Mouse (Mus musculus): ENCODE measurements at regions not wholly inside any gene's neighbourhood (a gene's known extent, or its start where the extent isn't known, plus 50 kb on each side); places are given as distances from the start of the nearest gene placed in this dataset.

DNA sequence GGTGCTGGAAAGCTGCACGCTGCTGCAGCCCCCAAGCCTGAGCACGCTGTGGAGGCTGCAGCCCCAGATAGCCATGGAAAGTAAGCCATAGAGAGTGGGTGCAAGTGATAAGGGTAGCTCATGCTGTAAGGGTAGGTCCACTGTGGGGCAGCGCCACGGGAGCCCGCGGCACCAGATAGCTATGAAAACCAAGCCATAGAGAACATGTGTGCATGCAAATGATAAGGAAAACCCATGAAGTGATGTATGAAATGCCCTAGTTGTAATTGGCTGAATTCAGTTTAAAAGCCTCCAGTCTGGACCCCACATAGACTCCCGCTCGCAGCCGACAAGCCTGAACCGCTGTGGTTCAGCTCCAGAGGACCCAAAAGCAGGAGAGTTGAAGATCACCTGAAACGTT, 58.8 kb upstream of the L3mbtl3 start:
- no peak for ATAC-seq
- 96% methylated on average over 11 of the region's 11 CpGs for WGBS
- no peak overlapping the region for H3K4me3 ChIP-seq (ENCODE audit: low read depth, low read length)

DNA sequence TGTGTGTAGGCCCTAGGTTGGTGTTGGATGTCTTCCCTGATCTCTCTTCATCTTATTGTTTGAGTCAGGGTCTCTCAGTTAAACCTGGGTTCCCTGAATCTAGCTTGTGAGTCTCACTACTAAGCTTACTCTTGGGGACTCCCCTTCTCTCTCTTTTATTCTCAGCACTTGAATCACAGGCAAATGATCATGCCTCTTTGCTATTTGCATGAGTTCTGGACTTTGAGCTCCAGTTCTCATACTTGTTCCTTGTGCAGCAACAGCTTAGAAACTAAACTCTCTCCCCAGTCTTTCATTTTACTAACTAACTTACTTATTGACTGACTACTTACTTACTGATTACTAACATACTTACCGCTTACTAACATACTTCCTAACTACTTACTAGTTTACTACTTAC, 64.9 kb upstream of the L3mbtl3 start:
- WGBS: 96% methylated on average over 1 of the region's 1 CpGs
- Histone ChIP-seq H3K27ac (ENCODE audit: low read depth, low read length) (no peak overlapping the region), H3K4me3 (ENCODE audit: low read depth, low read length) (no peak overlapping the region), H3K27me3 (replicated peaks; ENCODE audit: control insufficient read depth, insufficient read depth, low read length) (no peaks in the 10 kb centered on the region), H3K9me3 (replicated peaks; ENCODE audit: control insufficient read depth, low read length) (no peaks in the 10 kb centered on the region), H3K9ac (ENCODE audit: low read length) (no peak overlapping the region), H3K36me3 (ENCODE audit: control insufficient read depth, insufficient read depth, low read length) (no peaks in the 10 kb centered on the region), H3K4me2 (ENCODE audit: low read length) (no peak overlapping the region), H3K4me1 (ENCODE audit: control insufficient read depth, insufficient read depth, low read length) (no peaks in the 10 kb centered on the region)
- DNase-seq (ENCODE audit: low spot score): no peak
- no peak for ATAC-seq

More for the DNA sequence above, 58.8 kb upstream of the L3mbtl3 start:
- Histone ChIP-seq H3K4me2 (ENCODE audit: low read length) (no peak overlapping the region), H3K4me1 (ENCODE audit: control insufficient read depth, insufficient read depth, low read length) (no peaks in the 10 kb centered on the region), H3K27me3 (replicated peaks; ENCODE audit: control insufficient read depth, insufficient read depth, low read length) (no peaks in the 10 kb centered on the region), H3K9ac (ENCODE audit: low read length) (no peak overlapping the region), H3K36me3 (ENCODE audit: control insufficient read depth, insufficient read depth, low read length) (no peaks in the 10 kb centered on the region), H3K27ac (ENCODE audit: low read depth, low read length) (no peak overlapping the region), H3K9me3 (replicated peaks; ENCODE audit: control insufficient read depth, low read length) (no peaks in the 10 kb centered on the region)
- no peak for DNase-seq (ENCODE audit: low spot score)

DNA sequence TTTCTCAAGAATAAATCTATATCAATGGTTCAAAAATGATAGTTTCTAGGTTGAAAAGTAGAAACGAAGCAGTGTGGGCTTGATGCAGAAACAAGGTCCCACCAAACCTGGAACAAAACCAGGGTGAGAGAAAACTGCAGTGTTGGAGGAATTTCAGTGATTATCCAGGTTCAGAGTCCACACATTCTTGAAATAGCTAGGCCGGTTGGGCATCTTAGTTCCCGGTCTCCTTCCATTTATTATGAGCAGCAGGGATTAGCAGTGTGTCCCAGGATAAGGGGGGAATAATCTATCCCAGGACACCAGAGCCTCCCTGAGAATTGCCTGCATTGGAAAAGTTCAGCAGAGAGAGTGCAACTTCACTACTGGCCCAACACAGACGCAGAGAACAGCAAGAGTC, 108.5 kb upstream of the L3mbtl3 start:
- Histone ChIP-seq H3K4me3 (ENCODE audit: low read depth, low read length) (no peak overlapping the region), H3K9me3 (replicated peaks; ENCODE audit: control insufficient read depth, low read length) (no peaks in the 10 kb centered on the region), H3K27me3 (replicated peaks; ENCODE audit: control insufficient read depth, insufficient read depth, low read length) (no peaks in the 10 kb centered on the region), H3K36me3 (ENCODE audit: control insufficient read depth, insufficient read depth, low read length) (no peaks in the 10 kb centered on the region), H3K27ac (ENCODE audit: low read depth, low read length) (no peak overlapping the region), H3K9ac (ENCODE audit: low read length) (no peak overlapping the region), H3K4me1 (ENCODE audit: control insufficient read depth, insufficient read depth, low read length) (no peaks in the 10 kb centered on the region), H3K4me2 (ENCODE audit: low read length) (no peak overlapping the region)
- 35% methylated on average over 4 of the region's 4 CpGs for WGBS
- ATAC-seq (no peak), DNase-seq (ENCODE audit: low spot score) (no peak)

DNA sequence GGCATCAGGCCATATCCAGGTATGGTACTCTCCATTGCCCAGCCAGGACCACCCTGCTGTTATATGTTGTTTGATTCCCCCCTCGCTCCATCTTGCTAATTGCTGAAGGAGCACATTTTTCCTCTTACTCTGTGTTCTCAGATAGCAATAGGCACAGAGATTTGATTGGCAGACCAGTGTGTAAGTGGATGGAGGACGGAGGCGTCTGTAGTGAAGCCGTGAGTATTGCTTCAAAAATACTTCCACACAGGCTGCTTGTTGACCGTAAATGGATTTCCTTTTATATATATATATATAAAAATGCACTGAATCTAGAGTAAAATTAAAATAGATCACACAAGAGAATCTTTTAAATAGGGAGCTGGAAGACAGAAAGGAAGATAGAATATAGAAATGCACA, 115.6 kb upstream of the L3mbtl3 start:
- ATAC-seq: no peak
- H3K27ac ChIP-seq (ENCODE audit: low read depth, low read length): no peak overlapping the region
- H3K9me3 ChIP-seq (replicated peaks; ENCODE audit: control insufficient read depth, low read length): no peaks in the 10 kb centered on the region
- no peak for DNase-seq (ENCODE audit: low spot score)
- H3K4me3 ChIP-seq (ENCODE audit: low read depth, low read length): no peak overlapping the region
- H3K4me2 ChIP-seq (ENCODE audit: low read length): no peak overlapping the region
- H3K9ac ChIP-seq (ENCODE audit: low read length): no peak overlapping the region
- no peaks in the 10 kb centered on the region for H3K27me3 ChIP-seq (replicated peaks; ENCODE audit: control insufficient read depth, insufficient read depth, low read length)
- no peaks in the 10 kb centered on the region for H3K36me3 ChIP-seq (ENCODE audit: control insufficient read depth, insufficient read depth, low read length)
- H3K4me1 ChIP-seq (ENCODE audit: control insufficient read depth, insufficient read depth, low read length): no peaks in the 10 kb centered on the region
- 86% methylated on average over 5 of the region's 5 CpGs for WGBS

DNA sequence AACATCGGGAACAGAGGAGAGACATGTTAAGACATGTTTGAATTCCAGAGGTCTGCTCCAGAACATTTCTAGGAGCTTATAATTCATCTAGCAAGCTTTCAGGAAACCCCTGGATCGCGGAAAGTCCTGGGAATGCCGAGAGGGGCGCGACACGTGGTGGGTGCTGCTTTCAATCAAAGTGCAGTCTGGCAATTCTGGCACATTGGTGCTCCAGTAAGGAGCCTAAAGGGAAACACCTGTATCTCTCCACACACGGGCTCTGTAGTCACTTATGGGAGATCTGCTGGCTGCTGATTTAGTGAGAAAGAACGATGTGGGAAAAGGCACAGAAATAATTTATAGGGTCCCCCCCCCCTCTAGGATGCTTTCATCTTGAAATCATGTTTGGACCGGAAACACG, 116.4 kb upstream of the L3mbtl3 start:
- Histone ChIP-seq H3K4me2 (ENCODE audit: low read length) (no peak overlapping the region), H3K9me3 (replicated peaks; ENCODE audit: control insufficient read depth, low read length) (no peaks in the 10 kb centered on the region), H3K27ac (ENCODE audit: low read depth, low read length) (no peak overlapping the region), H3K4me3 (ENCODE audit: low read depth, low read length) (no peak overlapping the region), H3K9ac (ENCODE audit: low read length) (no peak overlapping the region), H3K4me1 (ENCODE audit: control insufficient read depth, insufficient read depth, low read length) (no peaks in the 10 kb centered on the region), H3K27me3 (replicated peaks; ENCODE audit: control insufficient read depth, insufficient read depth, low read length) (no peaks in the 10 kb centered on the region), H3K36me3 (ENCODE audit: control insufficient read depth, insufficient read depth, low read length) (no peaks in the 10 kb centered on the region)
- ATAC-seq (no peak), DNase-seq (ENCODE audit: low spot score) (no peak)
- 84% methylated on average over 11 of the region's 11 CpGs for WGBS

DNA sequence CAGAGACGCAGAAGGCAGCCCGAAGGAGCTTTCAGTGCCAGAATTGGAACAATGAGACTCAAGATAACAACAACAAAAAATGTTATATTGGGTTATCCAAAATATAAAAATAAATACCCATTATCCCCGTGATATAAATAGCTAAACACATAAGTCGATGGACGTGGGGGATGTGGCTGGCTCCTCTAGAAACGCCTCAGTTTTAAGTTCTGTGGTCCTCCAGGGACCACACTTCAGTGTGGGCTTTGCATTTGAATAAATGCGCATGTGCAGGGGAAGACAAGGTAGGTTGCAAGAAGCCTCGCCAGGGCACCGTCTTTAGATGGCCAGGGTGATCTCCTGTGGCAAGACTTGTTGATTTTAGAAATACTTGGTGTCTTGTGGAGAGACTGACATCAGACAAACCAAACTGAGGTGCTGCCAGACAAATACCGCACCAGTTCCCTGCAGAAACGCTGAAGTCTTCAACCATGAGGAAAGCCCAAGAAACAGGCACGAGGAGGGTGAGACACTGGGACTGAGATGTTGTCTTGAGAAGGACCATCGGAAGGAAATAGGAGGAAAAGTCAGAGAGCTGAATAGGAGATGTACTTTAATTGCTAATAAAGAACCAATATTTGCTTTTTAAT, 117.2 kb upstream of the L3mbtl3 start:
- no peak for DNase-seq (ENCODE audit: low spot score)
- Histone ChIP-seq H3K36me3 (ENCODE audit: control insufficient read depth, insufficient read depth, low read length) (no peaks in the 10 kb centered on the region), H3K9me3 (replicated peaks; ENCODE audit: control insufficient read depth, low read length) (no peaks in the 10 kb centered on the region), H3K9ac (ENCODE audit: low read length) (no peak overlapping the region), H3K27ac (ENCODE audit: low read depth, low read length) (no peak overlapping the region), H3K27me3 (replicated peaks; ENCODE audit: control insufficient read depth, insufficient read depth, low read length) (no peaks in the 10 kb centered on the region), H3K4me2 (ENCODE audit: low read length) (no peak overlapping the region), H3K4me3 (ENCODE audit: low read depth, low read length) (no peak overlapping the region), H3K4me1 (ENCODE audit: control insufficient read depth, insufficient read depth, low read length) (no peaks in the 10 kb centered on the region)
- ATAC-seq: no peak
- WGBS: 86% methylated on average over 13 of the region's 13 CpGs

DNA sequence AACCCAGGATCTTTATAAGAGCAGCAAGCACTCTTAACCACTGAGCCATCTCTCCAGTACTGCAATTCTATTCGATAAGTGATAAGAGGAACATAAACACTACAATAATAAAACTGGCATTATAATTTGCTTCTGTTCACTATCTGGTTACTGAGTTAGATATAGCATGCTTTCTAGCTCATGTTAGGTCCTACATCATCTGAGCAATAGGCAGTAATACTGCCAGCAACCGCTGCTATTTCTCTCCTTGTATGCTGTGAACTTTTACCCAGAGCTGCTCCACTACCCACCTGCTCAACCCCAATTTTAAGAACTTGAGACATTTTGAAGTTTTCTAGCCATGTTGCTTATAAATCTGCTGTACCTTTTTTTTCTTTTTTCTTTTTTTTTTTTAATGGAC, 118.0 kb upstream of the L3mbtl3 start:
- WGBS: 98% methylated on average over 2 of the region's 2 CpGs

DNA sequence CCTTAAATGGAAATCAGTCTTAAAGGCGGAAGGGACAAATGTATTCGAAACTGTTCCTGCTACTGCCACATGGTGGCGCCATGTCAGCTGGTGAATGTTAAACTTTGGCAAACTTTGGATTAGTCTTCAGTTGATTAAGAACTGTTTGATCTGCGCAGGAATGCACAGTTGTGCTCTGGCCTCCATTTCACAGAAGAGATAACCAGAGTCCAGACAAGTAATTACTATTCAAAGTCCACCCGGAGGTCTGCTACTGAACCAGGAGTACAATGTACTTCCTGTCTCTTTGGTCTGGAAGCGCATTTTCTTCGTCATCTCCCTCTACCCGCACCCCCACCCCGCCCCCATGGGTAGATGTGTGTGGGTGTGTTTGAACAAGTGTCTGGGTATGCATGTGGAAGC, 118.6 kb upstream of the L3mbtl3 start:
- 64% methylated on average over 9 of the region's 9 CpGs for WGBS
- Histone ChIP-seq H3K27ac (ENCODE audit: low read depth, low read length) (no peak overlapping the region), H3K36me3 (ENCODE audit: control insufficient read depth, insufficient read depth, low read length) (no peaks in the 10 kb centered on the region), H3K4me3 (ENCODE audit: low read depth, low read length) (no peak overlapping the region), H3K4me1 (ENCODE audit: control insufficient read depth, insufficient read depth, low read length) (no peaks in the 10 kb centered on the region), H3K27me3 (replicated peaks; ENCODE audit: control insufficient read depth, insufficient read depth, low read length) (no peaks in the 10 kb centered on the region), H3K4me2 (ENCODE audit: low read length) (no peak overlapping the region), H3K9me3 (replicated peaks; ENCODE audit: control insufficient read depth, low read length) (no peaks in the 10 kb centered on the region), H3K9ac (ENCODE audit: low read length) (no peak overlapping the region)
- ATAC-seq (peak; percentile 44; the same call in 1 of the 2 replicates), DNase-seq (ENCODE audit: low spot score) (peak; percentile 42)

More for the DNA sequence above, 118.0 kb upstream of the L3mbtl3 start:
- DNase-seq (ENCODE audit: low spot score): no peak
- Histone ChIP-seq H3K27me3 (replicated peaks; ENCODE audit: control insufficient read depth, insufficient read depth, low read length) (no peaks in the 10 kb centered on the region), H3K4me2 (ENCODE audit: low read length) (no peak overlapping the region), H3K4me1 (ENCODE audit: control insufficient read depth, insufficient read depth, low read length) (no peaks in the 10 kb centered on the region), H3K4me3 (ENCODE audit: low read depth, low read length) (no peak overlapping the region), H3K9me3 (replicated peaks; ENCODE audit: control insufficient read depth, low read length) (no peaks in the 10 kb centered on the region), H3K9ac (ENCODE audit: low read length) (no peak overlapping the region), H3K27ac (ENCODE audit: low read depth, low read length) (no peak overlapping the region), H3K36me3 (ENCODE audit: control insufficient read depth, insufficient read depth, low read length) (no peaks in the 10 kb centered on the region)
- no peak for ATAC-seq

DNA sequence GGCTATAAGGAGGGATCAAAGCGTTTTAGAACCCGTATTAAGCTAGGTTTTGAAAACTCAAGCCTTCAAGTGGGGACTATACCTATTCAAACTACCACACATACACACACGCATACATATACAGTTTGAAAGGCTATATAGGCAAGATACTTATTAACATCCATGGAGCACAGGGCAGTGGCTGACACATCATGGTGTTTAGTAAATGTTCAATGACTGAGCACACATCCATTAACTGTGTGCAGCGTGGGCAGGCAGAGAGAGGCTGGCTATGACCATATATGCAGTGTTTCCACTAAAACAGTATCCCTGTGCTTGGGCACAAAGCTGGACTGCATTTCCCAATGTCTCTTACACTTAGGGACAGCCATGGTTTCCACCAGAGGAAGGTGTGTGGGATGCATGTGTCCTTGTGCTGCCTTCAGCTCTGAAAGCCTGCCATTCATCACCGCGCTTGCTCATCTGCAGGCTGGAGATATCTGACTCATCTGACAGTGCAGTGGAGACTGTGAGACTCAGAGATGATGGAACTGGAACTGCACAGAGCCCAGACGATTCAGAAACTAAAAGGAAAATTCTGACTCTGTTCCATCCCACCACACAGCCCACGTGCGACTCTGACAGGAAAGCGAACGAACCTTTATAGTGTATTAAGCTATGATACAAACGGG, 124.6 kb upstream of the L3mbtl3 start:
- ATAC-seq (no peak), DNase-seq (ENCODE audit: low spot score) (no peak)
- H3K9me3 ChIP-seq (replicated peaks; ENCODE audit: control insufficient read depth, low read length): no peaks in the 10 kb centered on the region
- H3K4me3 ChIP-seq (ENCODE audit: low read depth, low read length): no peak overlapping the region
- no peak overlapping the region for H3K27ac ChIP-seq (ENCODE audit: low read depth, low read length)
- H3K9ac ChIP-seq (ENCODE audit: low read length): no peak overlapping the region
- WGBS: 81% methylated on average over 12 of the region's 12 CpGs
- no peaks in the 10 kb centered on the region for H3K27me3 ChIP-seq (replicated peaks; ENCODE audit: control insufficient read depth, insufficient read depth, low read length)
- no peaks in the 10 kb centered on the region for H3K36me3 ChIP-seq (ENCODE audit: control insufficient read depth, insufficient read depth, low read length)
- H3K4me1 ChIP-seq (ENCODE audit: control insufficient read depth, insufficient read depth, low read length): no peaks in the 10 kb centered on the region
- H3K4me2 ChIP-seq (ENCODE audit: low read length): no peak overlapping the region
